Mouse (Mus musculus) E14TG2a.4 (cell line): ENCODE measurements around the gene 4933416C03Rik.

Experiments
- CTCF ChIP-seq: conservative IDR thresholded peaks from 2 replicates; pipeline ENCODE4 v1.5.1; 2014; ENCODE audit warnings: low read length
- NANOG ChIP-seq: IDR thresholded peaks from 2 replicates; pipeline ENCODE4 v1.6.1; 2014; ENCODE audit warnings: borderline replicate concordance, low read length, mixed read lengths

GRCm38 (mm10) chr10:116154707-116155106 lies 41.0 kb upstream of the 4933416C03Rik start:
- TF ChIP-seq CTCF: no peak
- TF ChIP-seq NANOG: no peak
